Mouse (Mus musculus) liver, embryonic 13.5 days (tissue): ENCODE data around the gene Afap1l2. TPM values are rescaled to one million over a fixed set of nuclear protein-coding genes. Genes with fewer than 3 reads are reported as not detected.

ENCODE experiments used
- ATAC-seq: fragments of 200-750 bp; cut with Nextera tagmentation; 2 replicates; pipeline ENCODE4 v1.8.0; 2017; ENCODE audit warnings: low read depth, mild to moderate bottlenecking, moderate number of reproducible peaks, moderate library complexity
- DNase-seq: peaks from one replicate; pipeline ENCODE4 v3.0.0; 2022
- H3K27ac ChIP-seq: fragments of 300-500 bp; sonication (generic); 2 replicates; pipeline ENCODE4 v1.5.1; 2015; ENCODE audit warnings: moderate library complexity, mild to moderate bottlenecking, inconsistent platforms
- H3K27me3 ChIP-seq: fragments of 300-500 bp; sonication (generic); 2 replicates; pipeline ENCODE4 v1.6.1; 2015; ENCODE audit warnings: mild to moderate bottlenecking, inconsistent platforms
- H3K36me3 ChIP-seq: fragments of 300-500 bp; sonication (generic); 2 replicates; pipeline ENCODE4 v1.6.1; 2015; ENCODE audit warnings: mild to moderate bottlenecking, inconsistent platforms
- H3K4me1 ChIP-seq: fragments of 300-500 bp; sonication (generic); replicated peaks from 2 replicates; pipeline ENCODE4 v1.6.1; 2015; ENCODE audit warnings: inconsistent platforms
- H3K4me2 ChIP-seq: fragments of 300-500 bp; sonication (generic); 2 replicates; pipeline ENCODE4 v1.6.1; 2015; ENCODE audit warnings: inconsistent platforms, mild to moderate bottlenecking, moderate library complexity
- H3K4me3 ChIP-seq: fragments of 300-500 bp; sonication (generic); replicated peaks from 2 replicates; pipeline ENCODE4 v1.5.1; 2015; ENCODE audit warnings: mild to moderate bottlenecking, inconsistent platforms
- H3K9ac ChIP-seq: fragments of 300-500 bp; sonication (generic); 2 replicates; pipeline ENCODE4 v1.6.1; 2015; ENCODE audit warnings: mild to moderate bottlenecking, inconsistent platforms
- H3K9me3 ChIP-seq: fragments of 300-500 bp; sonication (generic); replicated peaks from 2 replicates; pipeline ENCODE4 v1.6.1; 2016; ENCODE audit warnings: inconsistent platforms
- WGBS: fragments of 180-500 bp; shearing (Covaris S2); methylation state at CpG from one replicate; pipeline ENCODE4 v1.1.7; 2015; ENCODE audit not compliant: insufficient replicate concordance; 5-methylcytosine and 5-hydroxymethylcytosine counted together
- polyA plus RNA-seq: library from polyadenylated mRNA; unstranded; fragments of >200 nt; fragmentation: Nextera tagmentation; extraction: Ambion mirVana; gene quantifications from 2 replicates; pipeline ENCODE4 v1.2.1, GENCODE M21; 2015

Gene Afap1l2
- polyA plus RNA-seq, 1 experiment from 2014 or later, result 0.96 TPM

DNA sequence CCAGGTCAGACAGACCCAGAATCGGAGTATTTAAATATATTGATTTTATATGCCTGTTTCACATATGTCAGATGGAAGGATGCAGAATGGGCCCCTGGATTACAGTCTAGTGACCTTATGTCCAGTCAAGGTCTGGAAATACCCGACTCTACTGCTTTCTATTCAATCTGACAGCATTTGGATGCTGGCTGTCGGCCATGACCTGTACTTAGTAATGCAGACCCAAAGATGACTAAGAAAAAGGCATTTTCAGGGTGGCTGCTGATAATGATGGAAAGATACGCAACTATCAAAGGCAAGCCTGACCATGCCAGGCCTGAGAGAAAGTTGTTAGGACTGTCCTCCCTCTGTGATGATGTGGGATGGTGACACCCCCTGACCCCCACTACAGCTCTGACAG lies 14.3 kb downstream of the Afap1l2 start:
- H3K36me3 ChIP-seq, result no peaks in the 10 kb centered on the region
- H3K9me3 ChIP-seq, result no peaks in the 10 kb centered on the region
- H3K4me2 ChIP-seq, result no peak overlapping the region
- DNase-seq, result no peak
- H3K27ac ChIP-seq, result no peak overlapping the region
- H3K4me1 ChIP-seq, result no peaks in the 10 kb centered on the region
- no peak overlapping the region for H3K4me3 ChIP-seq
- H3K9ac ChIP-seq, result no peak overlapping the region
- no peak for ATAC-seq
- H3K27me3 ChIP-seq, result no peaks in the 10 kb centered on the region
- WGBS, result 65% methylated on average over 4 of the region's 4 CpGs

DNA sequence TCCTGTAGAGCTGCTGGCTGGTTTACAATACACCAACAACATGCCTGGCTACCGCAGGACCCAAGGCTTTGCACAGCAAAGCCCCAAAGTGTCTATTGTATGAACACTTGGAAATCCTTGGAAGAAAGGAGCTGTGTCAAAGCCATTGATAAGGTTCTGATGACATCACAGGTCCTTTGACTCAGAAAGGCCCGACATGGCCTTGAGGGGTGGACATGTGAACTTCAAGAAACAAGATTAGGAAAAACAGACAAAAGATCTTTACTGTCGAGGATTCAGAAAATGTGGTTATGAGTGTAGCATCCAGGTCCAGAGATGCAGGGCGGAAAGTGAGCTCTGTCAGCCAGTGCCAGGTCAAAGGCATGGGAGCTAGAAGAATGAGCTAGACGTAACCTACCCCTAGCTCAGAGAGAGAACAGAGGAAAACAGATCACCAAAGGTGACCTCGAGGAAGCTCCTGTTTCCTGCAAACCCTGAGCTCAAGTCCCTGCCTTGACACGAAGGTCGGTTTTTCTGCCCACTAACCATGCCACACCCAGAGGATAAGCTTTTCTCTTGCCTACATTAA lies 15.0 kb downstream of the Afap1l2 start:
- WGBS, result 43% methylated on average over 8 of the region's 8 CpGs
- Histone ChIP-seq H3K9ac (no peak overlapping the region), H3K9me3 (no peaks in the 10 kb centered on the region), H3K27me3 (no peaks in the 10 kb centered on the region), H3K36me3 (no peaks in the 10 kb centered on the region), H3K27ac (no peak overlapping the region), H3K4me3 (no peak overlapping the region), H3K4me2 (no peak overlapping the region), H3K4me1 (no peaks in the 10 kb centered on the region)
- DNase-seq, result no peak
- no peak for ATAC-seq

DNA sequence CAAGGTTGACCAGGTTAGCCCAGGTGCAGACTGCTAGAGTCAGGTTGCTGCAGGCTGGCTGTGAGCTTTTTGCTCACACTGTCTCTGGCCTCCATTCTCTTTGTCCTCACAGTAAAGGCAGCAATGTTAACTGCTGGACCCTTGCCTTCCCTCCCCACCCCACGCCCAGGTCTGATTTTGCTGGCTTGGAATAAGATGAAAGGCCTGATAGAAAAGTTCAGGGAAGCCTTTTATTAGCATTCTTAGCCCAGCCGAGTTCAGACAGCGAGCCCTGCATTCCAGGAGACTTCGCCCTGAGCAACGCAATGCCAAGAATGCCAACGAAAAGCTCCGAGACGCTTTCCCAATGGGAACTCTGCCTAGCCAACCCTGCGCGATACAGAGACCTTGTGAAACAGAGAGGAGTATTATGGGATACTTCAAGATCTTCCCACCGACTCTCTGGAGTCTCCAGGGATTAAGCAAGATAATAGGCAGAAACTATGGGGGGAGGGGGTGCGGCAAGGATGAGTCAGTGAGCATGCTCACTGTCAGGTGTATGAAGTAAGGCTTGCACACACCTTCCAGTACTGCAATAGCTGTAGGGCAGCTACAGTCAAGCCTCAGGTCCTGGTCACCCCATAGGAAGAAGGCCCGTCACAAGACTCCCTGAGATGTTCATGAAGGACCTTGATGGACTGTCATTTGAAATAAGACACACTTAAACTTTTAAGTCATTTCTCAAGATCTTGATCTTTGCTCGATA lies 17.5 kb downstream of the Afap1l2 start:
- H3K27ac ChIP-seq, result no peak overlapping the region
- no peak overlapping the region for H3K4me3 ChIP-seq
- H3K9me3 ChIP-seq, result no peaks in the 10 kb centered on the region
- H3K4me2 ChIP-seq, result no peak overlapping the region
- ATAC-seq (no peak), DNase-seq (no peak)
- no peak overlapping the region for H3K9ac ChIP-seq
- WGBS, result 61% methylated on average over 14 of the region's 14 CpGs
- H3K4me1 ChIP-seq, result no peaks in the 10 kb centered on the region
- H3K36me3 ChIP-seq, result no peaks in the 10 kb centered on the region
- no peaks in the 10 kb centered on the region for H3K27me3 ChIP-seq

DNA sequence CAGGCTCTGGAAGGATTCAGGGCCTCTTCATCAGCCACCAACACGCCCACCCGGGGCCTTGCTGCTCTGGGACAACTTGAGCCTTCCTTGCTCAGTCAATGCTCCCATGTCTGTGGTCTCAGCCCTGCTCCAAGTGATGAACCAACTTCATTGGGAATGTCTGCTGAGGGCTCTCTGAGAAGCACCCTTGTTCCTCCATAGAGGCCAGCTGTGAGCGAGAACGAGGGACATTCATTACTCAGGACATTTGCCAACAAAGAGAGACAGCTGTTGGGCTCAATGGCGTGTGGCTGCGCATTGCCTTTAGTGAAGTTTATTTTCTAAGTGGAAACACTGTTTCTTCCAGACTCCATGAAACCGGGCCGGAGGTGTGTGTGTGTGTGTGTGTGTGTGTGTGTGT lies 18.9 kb downstream of the Afap1l2 start:
- Histone ChIP-seq H3K9me3 (no peaks in the 10 kb centered on the region), H3K36me3 (no peaks in the 10 kb centered on the region), H3K4me1 (no peaks in the 10 kb centered on the region), H3K9ac (no peak overlapping the region), H3K27ac (no peak overlapping the region), H3K4me2 (no peak overlapping the region), H3K27me3 (no peaks in the 10 kb centered on the region), H3K4me3 (no peak overlapping the region)
- WGBS, result 74% methylated on average over 8 of the region's 8 CpGs
- ATAC-seq (no peak), DNase-seq (no peak)

DNA sequence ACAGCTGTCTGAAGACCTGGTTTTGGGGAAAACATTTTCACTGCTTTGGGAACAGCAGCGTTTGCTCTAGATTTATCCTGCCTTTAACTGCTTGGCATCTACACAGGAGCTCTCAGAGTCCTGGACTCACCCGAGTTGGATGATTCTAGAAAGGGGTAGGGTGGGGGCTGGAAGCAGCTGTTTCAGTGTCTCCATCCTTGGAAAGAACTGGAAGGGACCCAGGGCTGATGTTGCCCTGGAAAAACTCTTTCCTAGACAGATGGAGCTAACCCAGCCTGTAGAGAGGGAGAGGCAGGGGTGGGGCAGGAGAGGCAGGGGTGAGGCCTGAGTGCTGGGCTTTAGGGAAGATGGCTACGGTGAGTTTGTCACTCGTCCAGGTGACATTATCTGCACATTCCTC lies 23.8 kb downstream of the Afap1l2 start:
- Histone ChIP-seq H3K9ac (no peak overlapping the region), H3K4me3 (no peak overlapping the region), H3K4me2 (no peak overlapping the region), H3K27ac (no peak overlapping the region), H3K27me3 (no peaks in the 10 kb centered on the region), H3K36me3 (no peaks in the 10 kb centered on the region), H3K4me1 (0 out of 2 replicates have a peak, but pooled peaks cover 3% of the 10 kb centered on the region), H3K9me3 (no peaks in the 10 kb centered on the region)
- ATAC-seq, result no peak
- 48% methylated on average over 4 of the region's 4 CpGs for WGBS
- no peak for DNase-seq

DNA sequence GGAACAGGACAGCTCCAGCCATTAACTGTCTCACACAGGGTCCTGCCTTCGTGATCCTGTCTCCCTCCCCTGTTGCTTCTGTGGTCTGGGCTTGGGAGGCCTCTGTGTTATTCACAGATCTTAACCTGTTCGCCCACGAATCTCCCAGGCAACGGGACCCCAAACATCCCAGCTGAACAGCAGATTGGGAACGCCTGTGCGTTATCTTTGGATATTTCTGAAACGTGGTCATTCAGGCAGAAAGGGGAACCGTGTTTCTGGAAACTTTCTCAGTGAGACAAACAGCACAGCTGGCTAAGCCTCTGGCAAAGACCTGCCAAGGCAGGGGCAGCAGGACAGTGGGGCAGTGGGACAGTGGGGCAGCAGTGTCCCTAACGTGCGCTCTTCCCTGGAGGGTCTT lies 24.3 kb downstream of the Afap1l2 start:
- Histone ChIP-seq H3K4me2 (no peak overlapping the region), H3K9ac (no peak overlapping the region), H3K4me1 (0 out of 2 replicates have a peak, but pooled peaks cover 3% of the 10 kb centered on the region), H3K9me3 (no peaks in the 10 kb centered on the region), H3K27me3 (no peaks in the 10 kb centered on the region), H3K27ac (no peak overlapping the region), H3K4me3 (no peak overlapping the region), H3K36me3 (no peaks in the 10 kb centered on the region)
- DNase-seq (no peak), ATAC-seq (no peak)
- 42% methylated on average over 10 of the region's 10 CpGs for WGBS

DNA sequence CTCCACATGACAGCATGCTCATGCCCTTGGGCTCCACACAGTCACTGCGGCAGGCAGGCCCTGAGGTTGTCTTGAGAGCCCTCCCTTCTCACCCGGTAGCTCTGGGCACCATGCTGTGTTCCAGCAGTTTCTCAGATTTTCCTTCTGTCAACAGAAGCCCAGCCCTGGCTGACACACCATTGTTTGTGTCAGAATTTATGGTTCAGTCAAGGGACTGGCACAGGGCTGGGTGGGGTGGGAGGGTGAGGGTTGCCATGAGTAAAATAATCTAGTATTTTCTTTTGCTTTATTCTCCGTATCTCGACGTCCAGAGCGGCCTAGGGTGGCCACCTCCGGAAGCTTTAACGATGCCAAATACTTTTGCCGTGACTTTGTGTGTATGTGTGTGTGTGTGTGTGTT lies 26.3 kb downstream of the Afap1l2 start:
- Histone ChIP-seq H3K36me3 (no peaks in the 10 kb centered on the region), H3K4me3 (no peak overlapping the region), H3K27ac (no peak overlapping the region), H3K27me3 (no peaks in the 10 kb centered on the region), H3K9me3 (no peaks in the 10 kb centered on the region), H3K4me2 (no peak overlapping the region), H3K4me1 (0 out of 2 replicates have a peak, but pooled peaks cover 6% of the 10 kb centered on the region), H3K9ac (no peak overlapping the region)
- WGBS, result 65% methylated on average over 9 of the region's 9 CpGs
- no peak for ATAC-seq
- DNase-seq, result no peak

DNA sequence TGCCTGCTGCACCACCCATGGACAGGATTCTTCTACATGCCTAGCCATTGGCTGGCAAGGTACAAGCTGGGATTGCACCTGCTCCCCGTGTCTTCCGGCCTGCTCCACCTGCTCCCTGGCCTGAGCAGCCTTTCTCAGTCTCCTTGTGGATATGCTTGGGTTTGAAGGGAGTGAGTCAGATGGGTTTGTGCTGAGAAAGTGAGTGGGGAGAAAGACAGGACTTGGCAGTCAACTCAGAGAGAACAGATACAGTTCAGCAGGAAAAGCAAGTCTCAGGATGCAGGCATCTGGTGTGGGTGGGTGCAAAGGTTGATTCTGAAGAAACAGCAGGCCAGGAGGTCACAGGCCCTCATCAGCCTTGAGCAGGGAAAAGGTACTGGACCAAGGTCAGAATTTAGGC lies 27.2 kb downstream of the Afap1l2 start:
- no peaks in the 10 kb centered on the region for H3K27me3 ChIP-seq
- 73% methylated on average over 2 of the region's 2 CpGs for WGBS
- no peak for DNase-seq
- H3K4me3 ChIP-seq, result no peak overlapping the region
- no peaks in the 10 kb centered on the region for H3K9me3 ChIP-seq
- no peaks in the 10 kb centered on the region for H3K36me3 ChIP-seq
- no peak overlapping the region for H3K27ac ChIP-seq
- H3K4me2 ChIP-seq, result no peak overlapping the region
- no peak overlapping the region for H3K9ac ChIP-seq
- 0 out of 2 replicates have a peak, but pooled peaks cover 6% of the 10 kb centered on the region for H3K4me1 ChIP-seq
- ATAC-seq, result no peak

DNA sequence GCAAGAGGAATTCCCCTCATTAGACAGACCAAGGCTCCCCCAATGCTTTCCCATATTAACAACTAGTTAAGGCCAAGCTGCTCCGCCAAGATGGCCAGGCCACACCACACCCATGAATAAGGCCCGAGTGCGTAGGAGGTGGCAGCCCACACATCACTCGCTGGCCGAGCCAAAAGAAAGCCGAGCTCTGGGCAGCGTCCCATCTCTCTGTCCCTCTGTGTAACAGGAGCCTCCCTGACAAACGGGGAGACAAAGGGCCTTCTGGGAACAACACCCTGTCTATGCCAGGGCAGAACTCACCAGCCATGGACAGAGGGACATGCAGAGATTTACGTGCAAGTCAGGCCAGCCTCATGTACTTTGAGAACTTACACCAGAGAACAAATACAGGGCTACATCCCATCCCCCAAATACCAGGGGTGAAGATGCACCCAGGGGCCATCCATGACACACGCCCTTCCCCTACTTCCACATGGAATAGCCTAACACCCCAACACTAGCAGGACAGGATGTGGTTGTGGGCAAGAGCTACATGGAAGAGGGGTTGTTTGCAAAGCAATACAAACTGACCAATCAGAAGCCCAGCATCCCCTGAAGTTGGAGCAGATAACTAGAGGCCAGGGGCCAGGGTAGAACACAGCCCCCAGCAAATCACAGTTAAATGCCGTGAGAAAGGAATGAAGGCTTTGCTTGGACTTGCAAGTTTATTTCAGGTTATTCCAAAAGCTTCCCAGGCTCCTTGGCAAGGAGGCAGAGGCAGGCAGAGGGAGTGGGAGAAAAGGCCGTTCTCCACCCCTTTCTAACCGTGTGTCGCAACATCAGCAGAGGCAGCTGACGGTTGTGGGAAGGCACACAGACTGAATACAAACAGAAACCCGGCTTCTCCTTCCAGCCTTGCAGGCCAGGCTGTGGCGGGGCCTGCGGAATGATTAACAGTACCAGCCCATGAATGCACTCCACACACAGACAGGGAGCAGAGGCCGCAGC lies 30.8 kb downstream of the Afap1l2 start:
- Histone ChIP-seq H3K4me2 (no peak overlapping the region), H3K9ac (no peak overlapping the region), H3K9me3 (no peaks in the 10 kb centered on the region), H3K4me1 (0 out of 2 replicates have a peak, but pooled peaks cover 3% of the 10 kb centered on the region), H3K27ac (peak overlapping the region; percentile 50), H3K36me3 (no peaks in the 10 kb centered on the region), H3K4me3 (no peak overlapping the region), H3K27me3 (no peaks in the 10 kb centered on the region)
- WGBS, result 55% methylated on average over 19 of the region's 19 CpGs
- ATAC-seq (peak; percentile 58), DNase-seq (no peak)

DNA sequence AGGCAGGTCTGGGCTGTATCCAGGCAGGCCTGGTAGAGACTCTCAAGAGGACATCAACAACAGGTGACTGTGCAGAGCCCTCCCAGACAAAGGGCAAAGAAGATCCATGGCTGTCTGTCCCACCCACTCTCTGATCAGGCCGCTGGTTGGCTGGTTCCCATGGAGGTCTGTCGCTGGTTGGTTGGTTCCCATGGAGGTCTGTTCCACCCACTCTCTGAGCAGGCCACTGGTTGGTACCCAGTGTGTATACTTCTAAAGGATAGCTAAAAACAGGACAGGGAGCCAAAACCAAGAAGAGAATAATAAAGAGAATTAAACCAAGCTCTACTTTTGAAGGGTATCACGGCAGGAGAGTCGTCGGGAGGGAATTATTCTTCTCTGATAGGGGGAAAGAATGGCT lies 31.5 kb downstream of the Afap1l2 start:
- ATAC-seq, result no peak
- WGBS, result 75% methylated on average over 5 of the region's 5 CpGs
- Histone ChIP-seq H3K4me2 (no peak overlapping the region), H3K4me3 (no peak overlapping the region), H3K27ac (no peak overlapping the region), H3K9ac (no peak overlapping the region), H3K4me1 (0 out of 2 replicates have a peak, but pooled peaks cover 3% of the 10 kb centered on the region), H3K27me3 (no peaks in the 10 kb centered on the region), H3K36me3 (no peaks in the 10 kb centered on the region), H3K9me3 (no peaks in the 10 kb centered on the region)
- no peak for DNase-seq

DNA sequence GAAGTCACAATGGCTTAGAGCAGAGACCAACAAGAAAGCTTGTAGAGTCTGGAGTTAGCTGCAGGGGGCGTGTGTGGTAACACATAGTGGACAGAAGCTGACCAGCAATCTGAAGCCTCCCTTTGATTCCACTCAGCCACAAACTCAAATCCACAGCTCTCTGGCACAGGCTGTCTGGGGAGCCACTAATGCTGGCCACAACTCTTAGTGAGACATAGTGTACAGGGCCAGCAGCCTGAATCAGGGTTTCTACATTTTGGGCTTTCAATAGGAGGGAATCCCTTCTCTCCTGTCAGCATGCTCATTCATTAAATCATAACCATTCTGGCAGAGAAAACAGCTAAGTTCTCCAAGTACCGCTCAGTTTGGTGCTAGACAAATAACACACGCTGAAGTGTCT lies 32.5 kb downstream of the Afap1l2 start:
- ATAC-seq, result no peak
- no peak overlapping the region for H3K27ac ChIP-seq
- 76% methylated on average over 3 of the region's 3 CpGs for WGBS

More for the DNA sequence above, 32.5 kb downstream of the Afap1l2 start:
- H3K36me3 ChIP-seq, result no peaks in the 10 kb centered on the region
- no peak for DNase-seq
- no peaks in the 10 kb centered on the region for H3K9me3 ChIP-seq
- 0 out of 2 replicates have a peak, but pooled peaks cover 3% of the 10 kb centered on the region for H3K4me1 ChIP-seq
- H3K27me3 ChIP-seq, result no peaks in the 10 kb centered on the region
- H3K9ac ChIP-seq, result no peak overlapping the region
- H3K4me3 ChIP-seq, result no peak overlapping the region
- no peak overlapping the region for H3K4me2 ChIP-seq
